Mouse (Mus musculus) G1E (cell line): Measurements from ENCODE around the gene Stk32c. TPM values are rescaled to one million over a fixed set of nuclear protein-coding genes. Genes with fewer than 3 reads are reported as not detected.

Source experiments
- ATAC-seq: 2 replicates; pipeline ENCODE4 v1.8.0; 2016; ENCODE audit warnings: mild to moderate bottlenecking; ENCODE audit not compliant: insufficient number of reproducible peaks, poor library complexity, low FRiP score, severe bottlenecking; ENCODE audit errors: extremely low read depth
- DNase-seq: peaks from one replicate; pipeline ENCODE4 v3.0.0; 2012; ENCODE audit warnings: low spot score
- H3K27me3 ChIP-seq: 2 replicates; pipeline ENCODE4 v1.6.1; 2012; ENCODE audit warnings: mild to moderate bottlenecking, low read length, inconsistent platforms; ENCODE audit not compliant: insufficient read depth
- H3K36me3 ChIP-seq: replicated peaks from 2 replicates; pipeline ENCODE3; 2012; ENCODE audit warnings: mild to moderate bottlenecking, inconsistent platforms
- H3K4me1 ChIP-seq: 2 replicates; pipeline ENCODE4 v1.6.1; 2012; ENCODE audit warnings: low read depth, low read length, inconsistent platforms, mixed read lengths; ENCODE audit not compliant: insufficient read depth
- H3K4me3 ChIP-seq: 2 replicates; pipeline ENCODE4 v1.5.1; 2012; ENCODE audit warnings: low read depth, mild to moderate bottlenecking, inconsistent platforms, low read length, moderate library complexity, mixed read lengths
- H3K9me3 ChIP-seq: replicated peaks from 2 replicates; pipeline ENCODE4 v1.6.1; 2012; ENCODE audit warnings: inconsistent platforms
- CTCF ChIP-seq: IDR thresholded peaks from 2 replicates; pipeline ENCODE4 v1.5.1; 2012; ENCODE audit warnings: low read depth, low read length, inconsistent platforms, mixed read lengths
- GATA1 ChIP-seq: IDR thresholded peaks from 2 replicates; pipeline ENCODE4 v1.6.1; 2012; ENCODE audit warnings: borderline replicate concordance, low read length, inconsistent platforms, mixed read lengths
- GATA2 ChIP-seq: IDR thresholded peaks from 2 replicates; pipeline ENCODE4 v1.6.1; 2012; ENCODE audit warnings: low read depth, low read length, inconsistent platforms, borderline replicate concordance
- POLR2AphosphoS5 ChIP-seq: IDR thresholded peaks from 2 replicates; pipeline ENCODE4 v1.6.1; 2012; ENCODE audit warnings: low read depth, low read length, inconsistent platforms; ENCODE audit not compliant: insufficient replicate concordance
- TAL1 ChIP-seq: conservative IDR thresholded peaks from 2 replicates; pipeline ENCODE4 v1.6.1; 2012; ENCODE audit warnings: low read depth, low read length, inconsistent platforms, mixed read lengths
- polyA plus RNA-seq: library from polyadenylated mRNA; stranded (reverse); fragments of >175 nt; gene quantifications from 2 replicates; pipeline ENCODE4 v1.2.3, GENCODE M21; 2012
- total RNA-seq, 2 experiments: library from RNA; stranded (forward) in 1 of 2; stranded (reverse) in 1 of 2; fragments of 200-1000 nt in 1 of 2; fragments of >200 nt in 1 of 2; fragmentation: Nextera tagmentation in 1 of 2; gene quantifications; 2 replicates each; pipeline ENCODE4 v1.2.3; 2014 to 2017

The Stk32c gene
- total RNA-seq (2014; fragmentation: Nextera tagmentation) (not detected in 2 replicates), total RNA-seq (2017) (not detected in 2 replicates), polyA plus RNA-seq (not detected in 2 replicates)

DNA sequence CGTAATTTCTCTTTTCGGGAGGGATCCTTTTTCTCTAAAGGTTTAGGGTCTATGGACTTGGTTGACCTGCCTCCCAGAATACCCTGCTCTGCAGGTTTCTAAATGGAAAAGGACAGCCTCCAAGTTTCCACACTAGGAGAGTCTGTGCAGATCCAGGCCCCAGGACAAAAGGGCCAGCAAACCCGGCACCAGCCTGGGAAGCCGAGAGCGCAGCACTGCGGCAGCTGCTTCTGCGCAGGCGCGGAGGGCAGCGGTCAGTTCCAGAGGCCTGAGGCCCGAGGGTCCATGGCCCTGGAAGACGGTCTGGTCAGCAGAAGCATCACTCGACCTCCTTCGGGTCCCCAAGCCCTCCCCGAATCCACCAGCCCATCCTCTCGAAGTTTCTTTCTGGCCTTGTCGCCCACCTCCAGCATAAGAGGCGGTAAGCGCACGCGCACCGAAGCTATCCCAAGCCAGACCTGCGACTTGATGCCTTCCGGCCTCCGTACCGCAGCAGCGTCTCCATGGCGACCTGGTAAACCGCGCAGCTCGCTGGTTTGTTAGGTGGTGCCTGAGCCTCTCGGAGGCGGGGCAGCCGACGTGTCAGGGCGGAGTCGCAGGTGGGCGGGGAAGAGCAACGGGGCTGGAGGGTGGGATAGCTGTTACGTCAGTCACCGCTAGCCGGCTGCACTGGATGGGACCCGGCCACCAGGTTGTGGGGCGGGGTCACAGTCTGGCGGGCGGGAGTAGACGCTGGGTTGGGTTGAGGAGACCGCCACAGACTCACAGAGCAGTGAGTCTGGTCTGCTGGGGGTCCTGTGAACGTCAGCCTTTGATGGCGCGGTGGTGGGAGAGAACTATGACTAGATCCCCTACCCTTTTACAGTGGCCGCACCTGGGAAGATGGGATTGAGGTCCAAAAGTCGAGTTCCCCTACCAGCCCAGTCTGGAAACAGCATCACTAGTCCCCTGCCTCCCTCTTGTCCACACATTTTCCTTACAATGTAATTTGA lies at the start of gene Stk32c, which contains the start of gene Lrrc27:
Gene Stk32c, minus strand, starts transcription at position 554 of the 992 bp plus-strand sequence.
Gene Lrrc27, plus strand, starts transcription at position 235 of the 992 bp plus-strand sequence.
- H3K9me3 ChIP-seq: peaks cover 39% of the 10 kb centered on the region
- TF ChIP-seq TAL1 (no peak), GATA1 (no peak), POLR2AphosphoS5 (no peak), CTCF (no peak), GATA2 (no peak)
- no peaks in the 10 kb centered on the region for H3K36me3 ChIP-seq
- peak; percentile 98 for ATAC-seq
- DNase-seq: peak; percentile 74
- H3K27me3 ChIP-seq: no peaks in the 10 kb centered on the region
- peak within 1 kb of the TSS; percentile 73 for H3K4me3 ChIP-seq
- H3K4me1 ChIP-seq: peaks cover 6% of the 10 kb centered on the region

DNA sequence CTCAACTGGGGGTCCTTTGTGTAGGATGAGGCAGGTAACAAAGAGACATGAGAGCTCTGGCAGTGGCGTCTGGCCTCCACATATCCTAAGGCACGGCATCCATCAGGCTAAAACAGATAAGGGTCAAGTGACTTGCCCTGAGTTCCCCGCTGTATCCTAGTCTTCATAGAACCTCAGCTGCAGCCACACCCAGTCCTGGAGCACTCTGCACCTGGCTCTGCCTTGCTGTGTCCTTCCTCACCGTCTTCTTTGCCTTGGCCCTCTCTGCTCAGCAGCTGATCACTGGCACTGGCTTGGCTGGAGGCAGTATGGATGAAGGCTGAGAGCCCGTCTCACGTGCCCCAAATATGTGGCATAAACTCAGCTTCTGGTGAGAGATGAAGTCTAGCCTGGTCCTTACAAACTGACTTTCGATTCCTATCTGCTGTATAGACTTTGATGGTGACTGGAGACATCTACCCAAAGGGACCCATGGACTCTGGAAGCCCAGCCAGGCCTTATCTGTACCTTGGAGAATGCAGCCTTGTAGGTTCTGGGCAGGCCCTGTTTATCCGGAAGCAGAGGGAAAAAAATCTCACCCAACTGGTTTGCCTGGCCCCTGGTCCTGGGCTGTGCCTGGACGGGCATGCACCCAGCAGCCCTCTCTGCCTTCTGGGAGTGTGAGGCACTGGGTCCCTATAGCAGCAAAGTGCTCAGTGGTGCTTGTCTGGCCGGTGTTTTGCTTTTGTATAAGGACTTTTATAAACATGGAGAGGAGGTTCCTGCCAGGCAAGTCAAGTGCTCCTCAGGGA lies 44.8 kb upstream of the Stk32c start:
- Histone ChIP-seq H3K4me1 (no peaks in the 10 kb centered on the region), H3K27me3 (no peaks in the 10 kb centered on the region; the same call in 1 of the 2 replicates), H3K9me3 (peaks cover 71% of the 10 kb centered on the region), H3K4me3 (no peak overlapping the region), H3K36me3 (no peaks in the 10 kb centered on the region)
- TF ChIP-seq GATA1 (no peak), CTCF (no peak), TAL1 (no peak), POLR2AphosphoS5 (no peak), GATA2 (no peak)
- no peak for ATAC-seq
- DNase-seq: no peak

DNA sequence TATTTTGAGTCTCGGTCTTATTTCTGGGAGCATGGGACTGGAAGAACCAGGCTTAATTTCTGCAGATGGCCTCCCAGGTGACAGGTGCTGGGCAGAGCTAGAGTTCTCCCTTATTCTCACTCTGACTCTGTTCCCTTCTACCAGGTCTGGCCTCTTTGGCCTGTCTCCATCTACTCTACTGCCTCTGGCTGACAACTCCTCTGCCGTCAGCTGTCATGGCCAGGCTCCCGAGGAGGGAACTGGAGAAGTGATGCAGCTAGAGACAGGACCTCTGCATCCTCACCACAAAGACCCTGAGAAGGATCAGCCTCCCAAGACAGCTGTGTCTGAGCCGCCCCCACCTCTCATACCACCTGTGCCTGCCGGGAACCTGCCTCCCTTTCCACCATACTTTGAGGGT lies 41.5 kb upstream of the Stk32c start:
- ATAC-seq (no peak), DNase-seq (no peak)
- Histone ChIP-seq H3K9me3 (peaks cover 78% of the 10 kb centered on the region), H3K27me3 (no peaks in the 10 kb centered on the region; the same call in 1 of the 2 replicates), H3K4me3 (no peak overlapping the region), H3K4me1 (no peaks in the 10 kb centered on the region), H3K36me3 (no peaks in the 10 kb centered on the region)
- TF ChIP-seq POLR2AphosphoS5 (no peak), GATA2 (no peak), GATA1 (no peak), CTCF (no peak), TAL1 (no peak)

- ATAC-seq (no peak), DNase-seq (no peak)
- peaks cover 77% of the 10 kb centered on the region for H3K9me3 ChIP-seq
- no peaks in the 10 kb centered on the region for H3K4me1 ChIP-seq
- TF ChIP-seq GATA2 (no peak), TAL1 (no peak), POLR2AphosphoS5 (no peak), GATA1 (no peak), CTCF (no peak)
- no peaks in the 10 kb centered on the region; the same call in 1 of the 2 replicates for H3K27me3 ChIP-seq
- H3K36me3 ChIP-seq: no peaks in the 10 kb centered on the region
- H3K4me3 ChIP-seq: no peak overlapping the region
Measured at GRCm38 (mm10) chr7:139253462-139253861, 40.4 kb upstream of the Stk32c start.

DNA sequence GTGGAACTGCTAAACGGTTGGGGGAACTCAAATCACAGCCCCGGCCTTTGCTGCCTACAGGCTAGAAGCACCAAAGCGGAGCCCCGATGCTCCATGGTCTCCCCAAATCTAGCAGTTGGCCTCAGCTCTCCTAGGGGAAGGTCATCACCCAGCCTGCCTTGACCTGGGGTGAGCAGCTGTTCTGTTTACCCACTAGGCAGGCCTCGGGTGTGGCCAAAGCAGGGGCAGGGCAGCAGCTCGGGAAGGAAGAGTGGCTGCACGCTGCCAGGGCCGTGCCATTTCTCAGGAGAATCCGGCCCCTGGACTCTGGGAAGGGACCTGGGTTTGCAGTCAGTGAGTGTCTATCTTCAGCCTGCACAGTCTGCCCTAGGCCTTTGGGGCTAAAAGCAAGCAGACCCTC lies 39.9 kb upstream of the Stk32c start:
- no peak for ATAC-seq

GRCm38 (mm10) chr7:139252566-139252965 lies 39.5 kb upstream of the Stk32c start:
- H3K4me3 ChIP-seq: no peak overlapping the region
- no peaks in the 10 kb centered on the region for H3K36me3 ChIP-seq
- DNase-seq (no peak), ATAC-seq (no peak)
- H3K9me3 ChIP-seq: peaks cover 77% of the 10 kb centered on the region
- no peak for TF ChIP-seq GATA2
- no peak for TF ChIP-seq GATA1
- TF ChIP-seq CTCF: no peak
- no peak for TF ChIP-seq POLR2AphosphoS5
- TF ChIP-seq TAL1: no peak
- H3K27me3 ChIP-seq: no peaks in the 10 kb centered on the region; the same call in 1 of the 2 replicates
- H3K4me1 ChIP-seq: no peaks in the 10 kb centered on the region

More for the DNA sequence above, 39.9 kb upstream of the Stk32c start:
- H3K36me3 ChIP-seq: no peaks in the 10 kb centered on the region
- H3K9me3 ChIP-seq: peaks cover 77% of the 10 kb centered on the region
- TF ChIP-seq POLR2AphosphoS5 (no peak), GATA1 (no peak), CTCF (no peak), GATA2 (no peak), TAL1 (no peak)
- DNase-seq: no peak
- H3K4me3 ChIP-seq: no peak overlapping the region
- H3K27me3 ChIP-seq: no peaks in the 10 kb centered on the region; the same call in 1 of the 2 replicates
- no peaks in the 10 kb centered on the region for H3K4me1 ChIP-seq
